Mouse (Mus musculus) spleen, postnatal 14 days (tissue): ENCODE measurements around the gene Slc35f5.
A peak's percentile ranks its signal among the peaks of the same experiment; 100 is the strongest.
"Not testable (repeated sequence)": the region's sequence is repeated elsewhere in the genome, so short reads cannot be mapped to it uniquely, and the experiment has no call there.

Source experiments
- DNase-seq, 2 experiments: peaks; one replicate each; pipeline ENCODE4 v3.0.0; 2021 to 2022; ENCODE audit warnings: low spot score in 2 of 2

Gene Slc35f5

DNA sequence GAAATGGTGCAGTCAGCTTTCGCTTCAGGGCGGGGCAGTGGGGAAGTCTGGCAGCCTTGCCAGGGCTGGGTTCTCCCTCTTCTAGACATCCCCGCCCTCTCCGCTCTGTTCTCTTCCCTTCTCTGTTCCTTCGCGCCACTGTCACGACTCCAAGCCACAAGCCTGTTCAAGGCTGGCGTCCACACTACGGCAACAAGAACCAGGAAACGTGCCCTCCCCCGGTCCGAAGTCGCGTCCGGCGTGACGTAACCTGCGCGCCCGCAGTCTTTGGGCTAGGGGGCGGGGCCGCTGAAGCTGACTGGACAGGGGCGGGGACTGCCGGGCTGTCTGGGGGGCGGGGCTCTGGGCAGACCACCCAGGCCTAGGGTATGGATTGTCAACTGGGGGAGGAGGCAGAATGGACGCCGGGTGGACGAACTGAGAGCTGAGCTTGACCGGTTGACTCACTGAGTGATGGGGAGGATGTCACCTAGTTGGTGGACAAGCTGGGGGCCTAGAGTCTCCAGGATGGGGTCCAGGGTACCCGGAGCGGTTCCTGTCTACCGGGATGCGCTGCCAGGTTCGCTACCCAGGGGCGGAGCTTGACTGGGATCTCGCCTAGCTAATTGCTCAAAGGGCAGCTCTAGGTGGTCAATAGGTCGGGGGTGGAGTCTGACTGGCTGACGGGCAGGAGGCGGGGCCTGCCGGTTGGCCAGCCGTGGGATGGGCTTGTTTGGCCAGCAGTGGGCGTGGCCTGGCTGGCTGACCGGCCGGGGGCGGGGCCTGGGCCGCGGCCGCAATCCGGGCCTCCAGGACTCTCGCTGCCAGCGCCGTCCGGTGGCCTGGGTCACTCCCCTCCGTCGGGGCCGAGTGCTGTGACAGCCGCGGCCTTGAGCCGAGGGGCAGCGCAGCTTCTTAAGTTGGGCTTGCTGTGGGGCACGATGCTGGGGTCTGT lies at the start of gene Slc35f5:
Slc35f5 (plus strand) TSS at position 337 of the 934 bp plus-strand sequence.
- peak; percentile 75 to 84 for DNase-seq

DNA sequence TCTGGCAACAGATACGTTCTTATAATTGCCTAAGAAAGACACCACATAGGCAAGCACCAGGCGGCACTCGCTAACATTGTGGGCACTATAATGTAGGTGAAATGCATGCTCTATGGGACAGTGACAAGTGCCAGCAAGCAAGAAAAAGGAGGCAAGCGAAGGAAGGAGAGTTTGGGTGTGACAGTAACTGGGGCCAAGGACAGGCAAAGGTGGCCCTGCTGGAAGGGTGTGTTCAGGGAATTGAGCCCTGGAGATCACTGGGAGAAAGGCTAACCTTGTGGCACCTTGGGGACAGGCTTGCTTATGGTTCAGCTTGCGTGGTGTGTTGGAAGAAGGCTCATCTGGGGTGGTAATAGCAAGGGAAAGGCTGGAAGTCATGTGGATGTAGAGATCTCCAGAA lies 45.7 kb upstream of the Slc35f5 start:
- no peak for DNase-seq

DNA sequence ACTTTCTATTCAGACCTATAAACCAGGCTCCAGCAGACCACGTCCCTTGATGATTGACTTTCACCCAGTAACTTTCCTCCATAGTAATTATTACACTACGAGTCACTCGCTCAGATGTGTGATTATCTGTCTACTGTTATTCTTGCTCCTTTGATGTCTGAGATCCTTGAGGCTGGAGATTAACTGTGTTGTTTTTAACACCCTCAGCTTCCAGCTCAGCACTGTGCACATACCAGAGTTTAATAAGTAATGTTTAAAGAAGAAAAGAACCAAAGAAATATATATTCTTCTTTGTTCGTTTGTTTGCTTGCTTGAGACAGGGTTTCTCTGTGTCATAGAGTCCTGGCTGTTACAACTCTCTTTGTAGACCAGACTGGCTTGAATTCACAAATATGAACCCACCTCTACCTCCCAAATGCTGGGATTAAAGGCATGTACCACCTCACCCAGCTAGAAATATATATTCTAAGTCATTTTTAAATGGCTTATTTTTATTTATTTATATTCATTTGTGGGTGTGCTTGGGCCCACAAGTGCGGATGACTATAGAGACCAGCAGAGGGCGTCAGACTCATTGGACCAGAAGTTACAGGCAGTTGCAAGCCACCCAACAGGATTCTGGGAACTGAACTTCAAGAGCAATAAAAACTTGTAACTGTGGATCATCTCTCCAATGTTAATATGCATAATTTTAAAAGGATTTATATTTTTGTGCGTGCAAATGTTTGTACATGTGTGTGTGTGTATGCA lies 43.3 kb upstream of the Slc35f5 start:
- no peak for DNase-seq

DNA sequence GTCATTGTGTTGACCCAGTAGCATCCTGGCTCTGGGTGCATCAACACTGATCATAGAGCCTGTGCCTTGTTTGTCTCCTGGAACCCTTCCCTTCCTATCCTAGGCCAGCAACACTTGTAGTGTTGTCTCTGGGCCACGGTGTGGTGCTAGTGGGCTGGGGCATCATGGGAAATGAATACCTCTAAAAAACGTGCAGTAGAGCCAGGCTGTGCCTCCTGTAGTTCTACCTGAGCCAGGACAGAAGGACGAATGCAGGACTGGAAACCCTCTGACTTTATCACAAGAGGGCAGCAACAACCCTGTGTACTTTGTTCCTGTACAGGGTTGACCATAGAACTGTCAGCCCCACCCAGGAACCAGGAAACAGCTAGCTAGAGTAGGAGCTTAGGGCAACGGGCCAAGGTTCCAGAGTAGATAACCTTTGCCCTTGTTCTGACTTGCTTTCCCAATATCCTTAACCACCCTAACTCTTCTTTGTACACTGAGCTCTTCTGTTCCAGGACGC lies 41.2 kb upstream of the Slc35f5 start:
- DNase-seq = peak in 1 of 2 experiments; percentile 5

DNA sequence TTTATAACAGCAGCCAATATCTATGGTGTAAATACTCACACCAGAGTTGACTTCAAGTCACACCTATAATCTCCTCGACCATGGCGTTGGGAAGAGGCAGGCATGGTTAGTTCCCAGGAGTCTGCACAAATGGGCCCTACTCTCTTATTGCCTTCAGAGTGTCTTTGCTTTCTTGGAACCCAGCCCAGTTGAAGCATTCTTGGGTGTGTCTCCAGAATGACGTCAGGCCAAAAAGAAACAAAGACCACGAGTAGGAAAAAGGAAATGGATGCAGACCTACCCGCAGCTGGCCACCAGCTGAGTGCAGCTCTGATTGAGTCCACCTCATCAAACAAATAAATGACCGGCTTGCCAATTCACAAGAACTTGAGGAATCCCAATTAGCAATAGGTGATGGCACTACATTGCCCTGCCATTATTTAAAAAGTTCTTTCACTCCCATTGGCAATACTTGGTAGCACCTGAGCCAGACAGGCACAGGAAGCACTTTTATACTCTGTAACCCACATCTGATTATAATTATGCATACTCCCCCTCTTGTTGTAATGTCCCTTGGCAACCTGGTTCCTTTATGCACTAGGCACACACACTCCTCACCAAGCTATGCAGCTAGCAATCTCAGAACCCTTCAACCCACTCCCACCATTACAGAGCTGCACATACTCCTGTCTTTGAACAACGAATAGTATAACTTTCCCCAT lies 34.3 kb upstream of the Slc35f5 start:
- no peak for DNase-seq

DNA sequence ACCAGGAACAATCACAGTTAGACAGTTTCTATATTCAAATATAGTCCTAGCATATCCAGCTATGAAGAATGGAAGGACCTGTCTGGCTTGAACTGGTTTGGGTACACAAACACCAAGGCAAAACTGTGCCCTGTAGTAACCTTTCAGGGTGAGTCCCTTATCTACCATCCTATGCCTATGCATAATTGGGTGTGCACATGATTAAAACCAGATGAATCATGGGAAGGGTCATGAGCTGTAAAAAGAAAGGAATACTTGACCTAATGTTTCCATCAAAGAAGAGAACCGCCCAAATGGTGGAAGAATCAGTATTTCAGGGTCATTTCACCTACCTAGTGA lies 33.8 kb upstream of the Slc35f5 start:
- DNase-seq = no peak

DNA sequence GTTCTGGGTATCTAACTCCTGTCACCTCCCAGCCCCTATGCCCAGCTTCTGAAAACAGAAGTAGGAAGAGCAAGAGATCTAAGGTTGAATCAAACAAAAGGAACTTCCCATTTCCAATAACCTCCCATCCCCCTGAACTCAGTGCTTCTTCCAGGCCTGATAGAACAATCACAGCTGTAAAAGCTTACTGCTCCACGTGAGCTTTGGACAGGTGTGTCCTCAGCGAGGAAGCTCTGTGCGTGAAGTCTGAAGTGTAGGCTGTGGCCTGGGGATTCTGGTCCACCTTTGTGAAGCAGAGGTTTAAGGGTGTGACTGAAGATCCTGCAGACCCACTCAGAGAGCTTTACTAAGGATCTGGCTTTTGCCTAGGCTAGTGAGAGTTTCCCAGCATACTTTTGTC lies 33.0 kb upstream of the Slc35f5 start:
- no peak for DNase-seq

DNA sequence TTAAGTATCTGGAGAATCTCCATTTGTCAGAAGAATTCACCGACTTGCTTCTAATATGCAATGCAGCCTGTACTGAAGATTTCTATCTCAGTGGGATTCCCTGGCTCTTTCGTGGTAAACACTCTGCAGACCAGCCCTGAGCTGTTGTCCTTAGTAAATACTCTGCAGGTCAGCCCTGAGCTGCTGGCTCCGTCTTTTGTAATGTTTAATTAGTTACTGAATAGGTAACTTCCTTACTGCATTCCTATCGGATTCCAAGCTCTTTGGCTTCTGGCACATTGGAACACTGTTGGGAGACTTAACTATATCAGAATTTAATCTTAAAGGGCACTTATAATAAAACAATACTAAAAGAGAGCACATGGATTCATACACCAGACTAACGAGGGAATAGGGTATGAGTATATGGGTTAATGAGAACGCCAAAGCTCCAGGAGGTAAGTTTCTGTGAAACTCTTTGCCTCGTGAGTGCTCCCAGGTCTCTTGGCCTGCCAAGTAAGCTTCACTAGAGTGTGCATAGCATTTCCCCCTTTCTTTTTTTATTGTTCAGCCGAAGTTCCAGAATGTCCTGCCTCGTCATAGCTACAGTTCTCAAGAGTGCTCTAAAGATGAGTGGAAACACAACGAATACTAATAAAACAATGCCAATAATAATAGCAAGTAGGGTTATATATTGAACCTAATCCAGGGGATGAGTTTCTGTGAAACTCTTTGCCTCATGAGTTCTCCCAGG lies 27.0 kb upstream of the Slc35f5 start:
- DNase-seq = not testable (repeated sequence)

DNA sequence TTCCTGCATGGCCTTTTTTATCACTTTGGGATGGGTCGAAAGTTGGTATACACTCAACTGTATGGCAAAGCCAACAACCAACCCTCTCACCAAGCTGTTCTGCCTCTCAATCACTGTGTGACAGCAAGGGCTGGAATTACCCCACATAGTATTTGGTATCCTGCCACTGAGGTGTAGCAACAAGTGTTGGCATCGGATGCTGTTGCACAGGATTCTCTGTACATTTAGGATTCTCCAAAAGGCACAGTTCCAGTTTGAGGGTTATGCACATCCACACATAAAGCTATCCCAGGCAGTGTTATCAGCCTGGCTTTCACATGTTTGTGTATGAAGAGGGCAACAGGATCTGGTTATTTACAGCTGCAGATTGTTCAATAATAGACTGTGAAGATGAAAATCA lies 23.3 kb upstream of the Slc35f5 start:
- DNase-seq = no peak

DNA sequence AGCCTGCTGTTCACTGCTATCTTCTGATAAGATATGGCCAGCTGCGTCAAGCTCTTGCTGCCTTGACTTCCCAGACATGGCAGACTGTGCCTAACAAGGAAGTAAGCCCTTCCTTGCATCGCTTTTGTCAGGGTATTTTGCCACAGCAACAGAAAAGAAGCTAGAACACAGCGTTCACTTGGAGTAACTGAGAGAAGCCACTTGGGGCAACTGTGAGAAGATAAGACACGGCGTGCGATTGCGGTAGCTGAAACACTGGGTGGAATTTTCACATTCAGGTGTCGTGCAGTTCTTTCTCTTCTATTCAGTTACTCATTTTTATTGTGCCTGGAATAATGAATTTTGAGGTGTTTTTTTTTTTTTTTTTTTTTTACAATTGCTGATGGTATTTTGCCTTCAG lies 22.6 kb upstream of the Slc35f5 start:
- DNase-seq = no peak

DNA sequence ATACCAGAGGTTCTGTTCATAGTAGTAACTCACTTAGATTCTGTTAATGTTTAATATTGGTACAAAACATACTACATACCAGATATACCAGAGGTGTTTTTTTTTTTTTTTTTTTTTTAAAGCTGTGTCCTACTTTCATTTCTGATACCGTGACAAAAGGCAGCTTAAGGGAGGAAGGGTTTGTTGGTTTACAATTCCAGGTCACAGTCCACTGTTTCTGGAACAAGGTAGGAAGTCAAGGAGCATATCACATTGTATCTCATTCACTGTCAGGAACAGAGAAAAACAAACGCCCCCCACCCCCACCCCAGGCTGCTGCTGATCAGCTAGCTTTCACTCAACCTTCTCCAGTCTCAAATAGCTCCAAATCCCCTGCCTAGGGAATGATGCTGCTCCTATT lies 21.1 kb upstream of the Slc35f5 start:
- no peak for DNase-seq

DNA sequence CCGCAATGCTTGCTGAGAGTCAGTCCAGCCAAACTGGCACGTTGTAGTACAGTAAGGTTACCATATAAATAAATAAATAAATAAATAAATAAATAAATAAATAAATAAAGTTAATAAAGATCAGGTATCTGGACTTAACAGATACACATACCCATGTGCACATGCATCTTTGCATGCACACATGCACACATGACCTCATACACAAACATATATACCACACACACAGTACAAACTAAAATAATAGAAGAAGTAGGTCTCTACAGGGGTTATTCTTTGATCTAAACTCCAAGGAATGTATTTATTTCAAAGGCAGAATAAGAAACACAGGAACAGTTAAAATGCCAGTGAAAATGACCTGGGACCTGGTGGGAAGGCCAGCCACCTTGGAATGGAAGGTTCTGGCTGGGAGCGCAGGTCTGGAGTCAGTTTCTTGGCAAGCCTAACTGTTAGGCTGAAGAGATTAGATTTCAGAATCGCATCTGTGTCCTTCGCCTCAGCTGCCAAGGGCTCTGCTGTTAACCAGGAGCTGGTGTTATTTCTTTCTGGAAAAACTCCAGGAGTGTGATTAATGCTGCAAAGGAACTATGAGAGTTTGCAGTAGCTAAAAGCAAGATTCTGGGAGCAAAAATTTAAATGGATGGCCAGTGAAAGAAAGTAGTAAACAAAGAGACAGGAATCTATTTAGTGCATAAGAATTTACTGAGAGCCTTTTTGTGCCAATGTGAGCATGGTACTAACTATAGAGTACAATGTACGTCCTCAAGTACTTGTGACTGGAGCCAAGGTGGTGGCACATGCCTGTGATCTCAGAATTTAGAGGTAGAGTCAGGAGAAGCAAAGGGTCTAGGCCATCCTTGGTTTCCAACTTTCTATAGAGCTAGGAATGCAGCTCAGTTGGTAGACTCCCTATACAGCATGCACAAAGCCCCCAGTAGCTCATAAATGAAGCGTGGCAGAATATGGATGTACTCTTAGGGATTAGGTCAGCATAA lies 18.1 kb upstream of the Slc35f5 start:
- DNase-seq = no peak

DNA sequence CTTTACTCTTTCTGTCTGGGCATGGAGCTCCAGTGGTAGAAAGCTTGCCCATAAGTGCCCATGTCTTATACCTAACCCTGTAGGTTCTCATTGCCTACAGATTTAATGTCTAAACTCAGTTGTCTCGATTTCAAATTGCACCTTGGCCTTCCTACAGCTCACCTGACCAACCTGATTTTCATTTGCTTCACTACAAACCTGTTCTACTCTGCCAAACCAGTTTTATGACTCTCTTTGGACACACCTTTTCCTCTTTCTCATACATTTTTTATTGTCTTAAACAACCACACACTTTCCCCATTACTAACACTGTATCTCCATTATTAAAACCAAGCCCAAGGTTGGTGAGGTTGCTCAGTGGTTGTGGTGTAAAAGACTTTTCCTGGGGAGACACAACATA lies 10.5 kb upstream of the Slc35f5 start:
- DNase-seq = no peak

DNA sequence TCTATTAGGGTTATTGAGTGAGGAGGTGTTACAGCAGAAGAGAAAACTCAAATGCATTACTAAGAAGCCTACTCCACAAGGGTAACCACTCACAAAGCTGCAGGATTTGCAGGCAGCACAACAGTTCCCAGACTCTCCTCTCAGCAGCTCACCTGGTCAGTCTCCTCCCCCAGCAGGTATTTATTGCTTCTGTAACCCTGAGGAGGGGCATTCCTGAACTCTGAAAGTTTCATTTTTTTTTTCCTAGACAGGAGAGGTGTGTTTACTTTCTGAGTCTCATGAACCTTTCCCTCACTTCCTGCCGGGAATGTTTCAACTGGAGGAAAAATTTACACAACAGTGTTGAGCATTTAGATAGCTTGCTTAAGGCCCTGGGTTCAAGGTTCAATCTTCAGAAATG lies 10.0 kb upstream of the Slc35f5 start:
- DNase-seq = no peak

DNA sequence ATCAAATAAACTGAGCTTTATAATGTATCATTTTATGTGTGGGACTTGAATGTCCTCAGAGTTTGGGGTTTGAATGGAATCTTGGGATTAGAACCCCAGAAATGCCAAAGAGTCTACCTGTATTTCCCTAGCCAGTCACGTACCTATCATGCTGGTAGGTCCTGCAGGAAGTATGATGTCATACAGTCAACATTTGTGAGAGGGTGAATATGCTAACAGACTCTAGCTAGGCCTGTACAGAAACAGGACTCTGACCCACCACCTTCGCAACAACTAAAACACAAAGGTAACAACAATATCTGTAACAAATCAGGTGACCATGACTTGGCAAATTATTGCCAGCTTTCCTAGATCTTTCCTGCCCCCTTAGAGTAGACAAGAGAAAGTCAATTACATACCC lies 8.8 kb upstream of the Slc35f5 start:
- no peak for DNase-seq

DNA sequence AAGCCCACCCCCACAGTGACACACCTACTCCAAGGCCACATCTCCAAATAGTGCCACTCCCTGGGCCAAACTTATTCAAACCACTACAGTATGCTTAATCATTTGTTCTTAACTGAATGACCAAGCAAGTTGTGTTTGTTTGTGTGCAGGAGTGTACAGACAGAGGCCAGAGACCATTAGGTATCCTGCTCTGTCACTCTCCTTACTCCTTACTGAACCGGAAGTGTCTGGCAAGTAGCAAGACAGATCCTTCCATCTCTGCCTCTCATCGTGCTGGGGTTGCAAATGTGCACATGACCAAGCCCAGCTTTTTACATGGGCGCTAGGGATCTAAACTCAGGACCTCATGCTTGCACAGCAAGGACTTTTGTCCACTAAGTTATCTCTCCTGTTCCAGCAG lies 1.1 kb upstream of the Slc35f5 start:
- DNase-seq = no peak

DNA sequence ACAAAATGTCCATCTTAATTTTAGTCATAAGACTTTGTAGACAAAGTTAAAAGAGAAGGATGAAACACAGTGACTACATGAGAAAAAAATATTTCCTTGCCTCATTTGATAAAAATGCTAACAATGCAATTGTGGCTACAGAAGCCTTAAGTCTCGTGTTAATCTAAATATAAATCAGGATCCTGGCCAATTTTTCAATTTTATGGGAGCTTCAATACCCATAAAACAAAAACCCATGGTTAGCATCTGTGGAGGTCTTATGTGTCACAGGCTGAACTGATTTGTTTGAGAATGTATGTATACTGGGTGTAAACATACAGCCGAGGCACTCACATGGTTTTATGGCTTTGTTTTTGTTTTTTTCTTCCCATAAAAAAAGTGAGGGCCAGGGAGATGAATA lies 674 bp upstream of the Slc35f5 start:
- DNase-seq = no peak

DNA sequence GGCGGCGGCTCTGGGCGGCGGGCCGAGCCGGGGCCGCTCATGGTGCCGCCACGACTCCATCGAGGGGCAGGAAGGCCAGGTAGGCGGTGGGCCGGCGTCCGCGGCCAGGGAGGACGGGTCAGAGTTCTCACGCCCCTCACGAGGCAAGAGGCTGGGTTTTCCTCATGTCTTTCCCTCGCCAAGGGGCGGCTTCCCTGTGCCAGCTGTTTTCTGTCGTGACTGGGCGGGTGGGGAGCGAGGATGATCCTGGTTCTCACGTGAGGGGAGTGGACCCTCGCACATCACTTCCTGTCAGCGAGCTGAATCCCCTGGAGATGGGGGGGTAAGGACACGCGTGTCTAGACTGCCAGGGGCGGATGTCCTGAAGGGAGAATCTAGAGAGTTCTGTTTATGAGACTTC lies 811 bp downstream of the Slc35f5 start:
- peak in 1 of 2 experiments; percentile 7 for DNase-seq

DNA sequence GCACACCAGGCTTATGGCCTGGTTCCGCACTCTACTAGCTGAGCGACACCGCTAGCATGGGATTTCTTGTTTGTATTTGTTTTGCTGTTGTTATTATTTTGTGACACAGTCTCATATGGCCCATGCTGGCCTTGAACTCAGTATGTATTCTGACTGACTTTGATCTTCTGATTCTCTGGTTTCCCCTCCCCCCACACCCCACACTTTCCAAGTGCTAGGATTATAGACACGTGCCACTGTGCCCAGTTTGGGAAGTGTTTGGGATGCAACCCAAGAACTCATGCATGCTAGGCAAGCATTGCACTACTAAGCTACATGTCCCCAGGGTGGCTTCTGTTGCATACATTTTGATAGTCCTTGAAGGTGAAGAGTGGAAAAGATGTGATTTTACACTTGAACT lies 1.4 kb downstream of the Slc35f5 start:
- DNase-seq = no peak

DNA sequence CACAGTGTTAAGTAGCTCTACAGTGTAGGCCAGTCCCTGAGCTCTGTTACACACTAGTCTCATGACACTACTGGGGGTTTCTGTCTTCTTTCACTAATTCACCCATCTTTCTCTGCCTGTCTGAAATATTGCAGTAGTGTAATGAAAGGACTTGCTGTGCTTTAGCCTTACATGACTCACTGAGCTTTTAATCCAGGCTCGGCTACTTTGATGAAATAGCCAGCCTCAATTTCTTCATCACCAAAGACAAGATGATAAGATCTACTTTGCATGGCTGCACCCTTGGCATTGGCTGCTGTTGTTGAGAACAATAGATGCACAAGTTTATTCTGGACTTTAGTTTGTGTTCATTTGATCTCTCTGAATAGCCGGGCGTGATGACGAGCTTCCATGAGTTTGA lies 7.7 kb downstream of the Slc35f5 start:
- no peak for DNase-seq
